Mouse (Mus musculus): ENCODE measurements around the gene Prdm11. TPM values are rescaled to one million over a fixed set of nuclear protein-coding genes. Genes with fewer than 3 reads are reported as not detected.

Prdm11 gene
- polyA plus RNA-seq, 1 experiment from 2014 or later, result 2.7 TPM

DNA sequence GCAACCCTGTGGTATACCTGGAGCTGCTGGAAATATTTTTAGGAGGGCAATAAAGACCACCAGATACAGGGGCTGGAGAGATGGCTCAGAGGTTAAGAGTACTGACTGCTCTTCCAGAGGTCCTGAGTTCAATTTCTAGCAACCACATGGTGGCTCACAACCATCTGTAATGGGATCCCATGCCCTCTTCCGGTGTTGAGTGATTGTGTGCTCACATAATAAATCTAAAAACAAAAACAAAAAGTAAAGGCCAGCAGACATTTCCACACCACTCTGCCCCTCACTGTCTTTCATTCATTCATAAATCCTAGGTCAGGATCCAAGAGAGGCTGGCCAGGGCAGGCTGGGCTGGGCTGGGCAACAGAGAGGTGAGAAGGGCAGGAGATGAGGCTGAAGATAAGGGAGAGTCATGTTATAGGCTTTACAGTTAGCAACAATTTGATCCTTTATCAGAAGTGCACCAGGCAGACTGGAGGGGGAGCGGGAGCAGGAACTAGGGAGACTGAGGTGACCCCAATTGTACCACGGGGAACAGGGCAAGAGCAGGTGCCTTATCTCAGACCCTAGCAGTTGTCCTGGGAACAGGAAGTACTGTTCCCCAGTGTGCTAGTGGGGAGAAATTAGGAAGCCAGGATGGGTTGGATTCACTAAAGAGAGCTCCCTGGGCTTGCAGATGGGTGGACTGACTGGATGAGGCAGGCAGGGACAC, 2.4 kb downstream of the Prdm11 start:
- no peak overlapping the region for H3K4me2 ChIP-seq (ENCODE audit: low read depth, low read length)
- H3K27me3 ChIP-seq (ENCODE audit: control insufficient read depth, insufficient read depth, low read length), result no peaks in the 10 kb centered on the region
- ATAC-seq (replicated peaks; ENCODE audit: insufficient number of reproducible peaks, low FRiP score, low TSS enrichment, low read depth), result no peak
- H3K36me3 ChIP-seq (replicated peaks; ENCODE audit: control insufficient read depth, insufficient read depth, low read depth, low read length), result no peaks in the 10 kb centered on the region
- no peak overlapping the region for H3K27ac ChIP-seq (replicated peaks; ENCODE audit: low read depth, low read length)
- no peak for DNase-seq (ENCODE audit: low spot score)
- no peaks in the 10 kb centered on the region for H3K9me3 ChIP-seq (replicated peaks; ENCODE audit: control insufficient read depth, low read length)
- peaks cover 2% of the 10 kb centered on the region; the same call in 1 of the 2 replicates for H3K4me1 ChIP-seq (ENCODE audit: control insufficient read depth, insufficient read depth, low read length)
- no peak overlapping the region for H3K9ac ChIP-seq (replicated peaks; ENCODE audit: low read length)
- no peak overlapping the region for H3K4me3 ChIP-seq (ENCODE audit: low read depth, low read length)
- 84% methylated on average over 3 of the region's 3 CpGs for WGBS

DNA sequence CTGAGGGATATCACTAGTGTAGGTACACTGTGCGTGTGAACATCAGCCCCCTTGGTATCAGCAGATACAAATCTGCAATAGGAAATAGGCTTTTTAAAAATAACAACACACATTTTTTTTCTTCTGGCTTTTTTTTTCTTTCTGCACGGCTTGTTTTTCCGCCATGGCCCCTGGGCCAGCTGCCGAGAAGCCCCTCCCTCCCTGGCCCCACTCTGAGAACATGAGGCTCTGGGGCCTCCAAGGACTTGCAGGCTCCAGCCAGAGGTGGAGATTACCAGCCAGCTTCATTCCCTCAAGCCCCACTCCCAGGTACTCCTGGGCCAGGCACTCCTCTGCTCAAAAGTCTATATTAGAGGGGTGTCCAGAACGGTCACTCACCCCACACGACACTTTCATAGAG, 4.5 kb downstream of the Prdm11 start:
- no peaks in the 10 kb centered on the region for H3K27me3 ChIP-seq (ENCODE audit: control insufficient read depth, insufficient read depth, low read length)
- H3K4me1 ChIP-seq (ENCODE audit: control insufficient read depth, insufficient read depth, low read length), result peaks cover 2% of the 10 kb centered on the region; the same call in 1 of the 2 replicates
- WGBS, result 66% methylated on average over 6 of the region's 6 CpGs
- H3K36me3 ChIP-seq (replicated peaks; ENCODE audit: control insufficient read depth, insufficient read depth, low read depth, low read length), result no peaks in the 10 kb centered on the region
- H3K4me3 ChIP-seq (ENCODE audit: low read depth, low read length), result no peak overlapping the region
- H3K27ac ChIP-seq (replicated peaks; ENCODE audit: low read depth, low read length), result no peak overlapping the region
- H3K4me2 ChIP-seq (ENCODE audit: low read depth, low read length), result no peak overlapping the region
- no peaks in the 10 kb centered on the region for H3K9me3 ChIP-seq (replicated peaks; ENCODE audit: control insufficient read depth, low read length)
- ATAC-seq (replicated peaks; ENCODE audit: insufficient number of reproducible peaks, low FRiP score, low TSS enrichment, low read depth) (no peak), DNase-seq (ENCODE audit: low spot score) (peak; percentile 31)
- H3K9ac ChIP-seq (replicated peaks; ENCODE audit: low read length), result no peak overlapping the region

DNA sequence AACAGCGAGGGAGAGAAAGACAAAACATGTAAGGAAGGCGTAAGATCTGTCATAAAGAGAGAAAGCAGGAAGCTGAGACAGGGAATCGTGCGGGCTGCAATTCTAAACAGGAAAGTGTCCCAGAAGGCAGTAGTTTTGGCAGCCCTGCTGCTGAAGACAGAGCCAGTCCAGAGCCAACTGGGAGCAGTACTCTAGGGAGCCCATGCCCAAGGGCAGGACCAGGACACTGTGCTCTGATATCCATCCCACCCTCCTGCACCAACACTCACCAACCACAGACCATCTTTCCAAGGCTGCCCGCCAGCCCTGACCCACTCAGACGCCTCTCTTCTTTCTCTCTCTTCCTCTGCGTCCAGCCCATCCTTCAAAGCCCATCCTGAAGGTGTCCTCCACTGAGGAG, 5.1 kb downstream of the Prdm11 start:
- no peak overlapping the region for H3K4me2 ChIP-seq (ENCODE audit: low read depth, low read length)

DNA sequence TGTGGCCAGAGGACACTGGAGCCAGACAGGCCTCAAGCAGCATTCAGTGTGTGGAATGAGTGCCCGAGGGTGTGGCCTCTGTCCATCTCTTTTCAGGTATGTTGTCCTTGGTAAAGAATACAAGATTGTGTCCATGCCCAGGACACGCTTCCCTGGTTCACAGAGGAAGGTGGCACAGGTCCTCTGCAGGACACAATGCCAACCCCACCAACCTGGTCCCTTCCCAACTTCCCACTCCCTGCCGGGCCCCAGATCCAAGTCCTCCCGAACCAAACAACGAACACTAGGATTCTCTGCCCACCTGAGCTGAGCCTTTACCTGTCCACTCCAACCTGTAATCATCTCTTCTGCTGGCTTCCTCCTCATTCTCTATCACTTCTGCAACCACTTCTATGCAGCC, 6.3 kb downstream of the Prdm11 start:
- ATAC-seq (replicated peaks; ENCODE audit: insufficient number of reproducible peaks, low FRiP score, low TSS enrichment, low read depth), result no peak
- Histone ChIP-seq H3K4me2 (ENCODE audit: low read depth, low read length) (no peak overlapping the region), H3K4me1 (ENCODE audit: control insufficient read depth, insufficient read depth, low read length) (peaks cover 6% of the 10 kb centered on the region), H3K9ac (replicated peaks; ENCODE audit: low read length) (no peak overlapping the region), H3K27me3 (ENCODE audit: control insufficient read depth, insufficient read depth, low read length) (no peaks in the 10 kb centered on the region), H3K4me3 (ENCODE audit: low read depth, low read length) (no peak overlapping the region), H3K9me3 (replicated peaks; ENCODE audit: control insufficient read depth, low read length) (no peaks in the 10 kb centered on the region), H3K36me3 (replicated peaks; ENCODE audit: control insufficient read depth, insufficient read depth, low read depth, low read length) (no peaks in the 10 kb centered on the region), H3K27ac (replicated peaks; ENCODE audit: low read depth, low read length) (no peak overlapping the region)
- no peak for DNase-seq (ENCODE audit: low spot score)
- 92% methylated on average over 5 of the region's 5 CpGs for WGBS

More for the DNA sequence above, 5.1 kb downstream of the Prdm11 start:
- no peak overlapping the region for H3K9ac ChIP-seq (replicated peaks; ENCODE audit: low read length)
- ATAC-seq (replicated peaks; ENCODE audit: insufficient number of reproducible peaks, low FRiP score, low TSS enrichment, low read depth) (no peak), DNase-seq (ENCODE audit: low spot score) (no peak)
- WGBS, result 79% methylated on average over 7 of the region's 7 CpGs
- no peaks in the 10 kb centered on the region for H3K9me3 ChIP-seq (replicated peaks; ENCODE audit: control insufficient read depth, low read length)
- no peaks in the 10 kb centered on the region for H3K27me3 ChIP-seq (ENCODE audit: control insufficient read depth, insufficient read depth, low read length)
- peaks cover 2% of the 10 kb centered on the region for H3K4me1 ChIP-seq (ENCODE audit: control insufficient read depth, insufficient read depth, low read length)
- no peak overlapping the region for H3K27ac ChIP-seq (replicated peaks; ENCODE audit: low read depth, low read length)
- H3K36me3 ChIP-seq (replicated peaks; ENCODE audit: control insufficient read depth, insufficient read depth, low read depth, low read length), result no peaks in the 10 kb centered on the region
- no peak overlapping the region for H3K4me3 ChIP-seq (ENCODE audit: low read depth, low read length)

DNA sequence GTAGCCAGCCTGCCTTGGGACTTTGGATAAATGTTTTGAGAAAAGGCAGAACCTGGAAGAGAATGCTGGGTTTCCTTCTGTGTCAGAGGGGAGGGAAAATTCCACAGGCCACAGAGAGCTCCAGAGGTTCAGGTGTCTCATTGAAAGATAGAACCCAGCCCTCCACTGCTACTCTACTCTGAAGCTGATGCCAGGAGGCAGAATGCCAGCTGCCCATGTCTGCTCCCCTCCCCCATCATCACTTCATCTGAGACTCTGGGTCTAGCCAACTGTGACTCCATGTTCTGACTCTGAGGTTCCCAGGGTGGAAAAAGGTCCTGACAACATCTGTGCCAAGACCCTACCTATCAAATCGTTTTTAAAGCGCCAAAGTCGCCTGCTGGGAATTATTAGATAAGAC, 6.9 kb downstream of the Prdm11 start:
- DNase-seq (ENCODE audit: low spot score), result no peak
- H3K27me3 ChIP-seq (ENCODE audit: control insufficient read depth, insufficient read depth, low read length), result no peaks in the 10 kb centered on the region
- no peak overlapping the region for H3K9ac ChIP-seq (replicated peaks; ENCODE audit: low read length)
- WGBS, result 83% methylated on average over 3 of the region's 3 CpGs
- H3K4me1 ChIP-seq (ENCODE audit: control insufficient read depth, insufficient read depth, low read length), result peaks cover 5% of the 10 kb centered on the region
- no peaks in the 10 kb centered on the region for H3K36me3 ChIP-seq (replicated peaks; ENCODE audit: control insufficient read depth, insufficient read depth, low read depth, low read length)
- no peaks in the 10 kb centered on the region for H3K9me3 ChIP-seq (replicated peaks; ENCODE audit: control insufficient read depth, low read length)
- ATAC-seq (replicated peaks; ENCODE audit: insufficient number of reproducible peaks, low FRiP score, low TSS enrichment, low read depth), result no peak
- H3K27ac ChIP-seq (replicated peaks; ENCODE audit: low read depth, low read length), result no peak overlapping the region
- H3K4me3 ChIP-seq (ENCODE audit: low read depth, low read length), result no peak overlapping the region
- no peak overlapping the region for H3K4me2 ChIP-seq (ENCODE audit: low read depth, low read length)

DNA sequence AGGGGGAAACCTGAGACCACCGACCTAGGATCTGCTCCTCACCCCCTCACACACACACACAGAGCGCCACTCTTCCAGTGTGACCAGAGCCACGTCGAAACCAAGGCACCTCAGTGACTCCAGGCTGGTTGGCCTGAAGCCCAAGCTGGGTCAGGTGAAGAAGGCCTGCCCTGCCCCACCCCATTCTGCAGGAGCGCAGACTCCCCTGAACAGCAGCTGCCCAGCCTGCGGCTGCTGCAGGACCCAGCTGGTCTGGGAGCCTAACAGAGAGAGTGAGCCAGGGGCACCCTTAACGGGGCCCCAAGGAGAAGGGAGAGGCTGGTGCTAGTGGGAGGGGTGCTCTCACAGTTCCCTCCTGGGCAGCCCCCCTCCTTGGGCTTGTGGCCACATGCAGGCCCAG, 10.3 kb downstream of the Prdm11 start:
- 22% methylated on average over 7 of the region's 7 CpGs for WGBS

DNA sequence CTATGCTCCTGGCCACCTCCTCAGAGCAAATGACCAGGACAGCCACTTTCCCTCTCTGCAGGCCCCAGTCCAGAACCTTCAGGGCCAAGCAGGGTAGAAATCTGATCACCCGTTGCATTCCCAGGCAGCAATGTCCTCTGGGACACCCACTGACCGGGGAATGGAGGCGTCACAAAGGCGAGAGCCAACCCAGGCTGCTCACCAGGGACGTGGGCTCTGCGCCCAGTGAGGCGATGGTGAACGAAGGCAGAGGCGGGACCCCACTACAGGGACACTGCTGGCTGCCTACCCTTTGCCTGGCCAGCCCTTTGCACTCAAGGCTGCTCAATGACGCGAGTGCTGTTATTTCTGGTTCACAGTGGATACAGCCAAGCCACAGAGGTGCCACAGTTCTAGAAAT, 13.3 kb downstream of the Prdm11 start:
- no peaks in the 10 kb centered on the region for H3K27me3 ChIP-seq (ENCODE audit: control insufficient read depth, insufficient read depth, low read length)
- no peak overlapping the region for H3K4me3 ChIP-seq (ENCODE audit: low read depth, low read length)
- no peak overlapping the region for H3K4me2 ChIP-seq (ENCODE audit: low read depth, low read length)
- no peaks in the 10 kb centered on the region for H3K9me3 ChIP-seq (replicated peaks; ENCODE audit: control insufficient read depth, low read length)
- 86% methylated on average over 11 of the region's 11 CpGs for WGBS
- H3K4me1 ChIP-seq (ENCODE audit: control insufficient read depth, insufficient read depth, low read length), result peaks cover 9% of the 10 kb centered on the region
- no peak overlapping the region for H3K9ac ChIP-seq (replicated peaks; ENCODE audit: low read length)
- H3K36me3 ChIP-seq (replicated peaks; ENCODE audit: control insufficient read depth, insufficient read depth, low read depth, low read length), result no peaks in the 10 kb centered on the region
- no peak for ATAC-seq (replicated peaks; ENCODE audit: insufficient number of reproducible peaks, low FRiP score, low TSS enrichment, low read depth)
- DNase-seq (ENCODE audit: low spot score), result no peak
- no peak overlapping the region for H3K27ac ChIP-seq (replicated peaks; ENCODE audit: low read depth, low read length)

More for the DNA sequence above, 10.3 kb downstream of the Prdm11 start:
- no peaks in the 10 kb centered on the region for H3K36me3 ChIP-seq (replicated peaks; ENCODE audit: control insufficient read depth, insufficient read depth, low read depth, low read length)
- no peaks in the 10 kb centered on the region for H3K27me3 ChIP-seq (ENCODE audit: control insufficient read depth, insufficient read depth, low read length)
- peak; percentile 31; the same call in 1 of the 2 replicates for ATAC-seq (replicated peaks; ENCODE audit: insufficient number of reproducible peaks, low FRiP score, low TSS enrichment, low read depth)
- no peak overlapping the region for H3K4me2 ChIP-seq (ENCODE audit: low read depth, low read length)
- H3K9ac ChIP-seq (replicated peaks; ENCODE audit: low read length), result 0 out of 2 replicates have a peak overlapping the region, but pooled peaks have one; percentile 22
- no peak overlapping the region for H3K4me3 ChIP-seq (ENCODE audit: low read depth, low read length)
- no peak overlapping the region for H3K27ac ChIP-seq (replicated peaks; ENCODE audit: low read depth, low read length)
- peaks cover 5% of the 10 kb centered on the region for H3K4me1 ChIP-seq (ENCODE audit: control insufficient read depth, insufficient read depth, low read length)
- no peaks in the 10 kb centered on the region for H3K9me3 ChIP-seq (replicated peaks; ENCODE audit: control insufficient read depth, low read length)
- DNase-seq (ENCODE audit: low spot score), result no peak

DNA sequence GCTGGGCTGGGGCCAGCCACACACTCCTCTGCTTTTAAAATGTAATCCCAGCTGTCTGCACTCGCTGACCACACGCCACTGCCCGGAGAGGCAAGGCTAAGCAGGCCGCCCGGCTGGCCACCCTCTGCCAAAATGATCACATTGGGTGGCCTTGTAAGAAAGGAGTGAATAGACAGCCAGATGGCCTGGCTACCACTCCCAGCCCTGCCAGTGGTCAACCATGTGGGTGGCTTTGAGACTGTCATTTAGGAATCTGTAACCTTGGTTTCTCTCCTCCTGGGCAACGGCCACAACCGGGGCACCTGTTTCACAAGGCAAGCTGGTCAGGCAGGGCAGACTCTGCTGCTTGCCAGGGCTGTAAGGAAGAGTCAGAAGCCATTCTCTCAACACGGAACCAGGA, 13.9 kb downstream of the Prdm11 start:
- ATAC-seq (replicated peaks; ENCODE audit: insufficient number of reproducible peaks, low FRiP score, low TSS enrichment, low read depth) (no peak), DNase-seq (ENCODE audit: low spot score) (no peak)
- Histone ChIP-seq H3K27me3 (ENCODE audit: control insufficient read depth, insufficient read depth, low read length) (no peaks in the 10 kb centered on the region), H3K27ac (replicated peaks; ENCODE audit: low read depth, low read length) (no peak overlapping the region), H3K4me1 (ENCODE audit: control insufficient read depth, insufficient read depth, low read length) (peaks cover 9% of the 10 kb centered on the region), H3K9me3 (replicated peaks; ENCODE audit: control insufficient read depth, low read length) (no peaks in the 10 kb centered on the region), H3K4me2 (ENCODE audit: low read depth, low read length) (no peak overlapping the region), H3K36me3 (replicated peaks; ENCODE audit: control insufficient read depth, insufficient read depth, low read depth, low read length) (no peaks in the 10 kb centered on the region), H3K4me3 (ENCODE audit: low read depth, low read length) (no peak overlapping the region), H3K9ac (replicated peaks; ENCODE audit: low read length) (no peak overlapping the region)
- WGBS, result 78% methylated on average over 8 of the region's 8 CpGs
